In genomic region chr13:59052188-59052587, GRCm38 (mm10) we compare ENCODE assay signal across 17 mouse cellular contexts.
"Had no signal": no experiment of that assay in that cellular context is flagged by ENCODE, and none has a peak within 500 bp of the region (broad histone marks: within the 10 kb centered on the region; RNA-seq: fewer than 3 reads in every experiment).

No protein-coding gene starts in this region.

- H3K9ac ChIP-seq: liver, embryonic 14.5 days; lung, embryonic 14.5 days; midbrain, embryonic 13.5 days; neural tube, embryonic 12.5 days had no signal

- H3K9me3 ChIP-seq: midbrain, embryonic 13.5 days; neural tube, embryonic 12.5 days had no signal

- H3K36me3 ChIP-seq: midbrain, embryonic 13.5 days; neural tube, embryonic 12.5 days had no signal

- H3K27me3 ChIP-seq: midbrain, embryonic 13.5 days; neural tube, embryonic 12.5 days had no signal

- ATAC-seq: midbrain, embryonic 13.5 days had no signal

- H3K4me3 ChIP-seq: midbrain, embryonic 13.5 days; myocyte; neural tube, embryonic 12.5 days had no signal

- H3K4me1 ChIP-seq: midbrain, embryonic 13.5 days; neural tube, embryonic 12.5 days had no signal

- DNase-seq: lung, adult 18-20 months; lung, embryonic 14.5 days; lung, postnatal 10 days; lung, postnatal 4 days; retina, postnatal 1 day; right cerebral cortex, adult 18-20 months; right cerebral cortex, postnatal 25 days; right cerebral cortex, postnatal 4 days; spleen, adult 18-20 months; thymus, adult 18-20 months; thymus, postnatal 14 days; thymus, postnatal 36 days had no signal

- H3K27ac ChIP-seq: liver, embryonic 14.5 days; midbrain, embryonic 13.5 days; neural tube, embryonic 12.5 days had no signal

- H3K4me2 ChIP-seq: lung, embryonic 14.5 days; midbrain, embryonic 11.5 days; midbrain, embryonic 13.5 days; neural tube, embryonic 12.5 days had no signal
